Mouse (Mus musculus) layer of hippocampus, adult 18-20 months (tissue): ENCODE measurements around the gene Nme9. TPM values are rescaled to one million over a fixed set of nuclear protein-coding genes. Genes with fewer than 3 reads are reported as not detected.
A peak's percentile ranks its signal among the peaks of the same experiment; 100 is the strongest.

Experiments used
- DNase-seq, 2 experiments: peaks; one replicate each; pipeline ENCODE4 v3.0.0; 2022; ENCODE audit warnings: low spot score in 2 of 2
- total RNA-seq, 2 experiments: library from RNA; stranded (reverse); gene quantifications; 2 replicates each; pipeline ENCODE4 v1.2.3; 2021

Gene Nme9
- total RNA-seq, 2 experiments from 2014 or later, result 0.46 to 1.1 TPM

DNA sequence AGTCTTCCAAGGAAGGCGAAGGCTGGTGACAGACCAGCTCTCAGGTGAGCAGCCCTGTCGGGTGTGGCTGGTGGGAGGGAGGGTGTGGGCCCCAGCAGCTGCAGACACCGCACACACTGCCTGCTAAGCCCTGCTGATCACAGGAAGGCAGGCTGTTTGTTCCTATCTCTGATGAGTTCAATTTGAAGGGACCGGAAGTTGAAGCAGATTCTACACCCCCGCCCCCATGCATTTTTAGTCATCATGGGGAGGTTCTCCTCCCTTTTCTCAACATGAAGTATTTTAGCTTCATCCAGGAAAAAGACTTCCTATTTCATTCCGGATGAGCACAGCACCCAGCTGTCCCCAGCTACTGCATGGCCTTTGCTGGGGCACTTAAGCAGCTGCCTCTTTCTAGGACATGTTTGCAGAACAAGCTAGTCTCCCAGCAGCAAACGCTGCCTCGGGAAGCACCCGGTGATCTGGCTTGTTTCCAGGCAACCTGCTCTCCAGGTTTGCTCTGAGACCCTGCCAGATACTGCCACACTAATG lies 28.0 kb downstream of the Nme9 start:
- peak; percentile 55 to 76 for DNase-seq

GRCm38 (mm10) chr9:99480764-99481163 lies 29.5 kb downstream of the Nme9 start:
- DNase-seq, result peak in 1 of 2 experiments; percentile 41

- no peak for DNase-seq
These were observed 31.9 kb downstream of the Nme9 start for GRCm38 (mm10) chr9:99483191-99483590.

DNA sequence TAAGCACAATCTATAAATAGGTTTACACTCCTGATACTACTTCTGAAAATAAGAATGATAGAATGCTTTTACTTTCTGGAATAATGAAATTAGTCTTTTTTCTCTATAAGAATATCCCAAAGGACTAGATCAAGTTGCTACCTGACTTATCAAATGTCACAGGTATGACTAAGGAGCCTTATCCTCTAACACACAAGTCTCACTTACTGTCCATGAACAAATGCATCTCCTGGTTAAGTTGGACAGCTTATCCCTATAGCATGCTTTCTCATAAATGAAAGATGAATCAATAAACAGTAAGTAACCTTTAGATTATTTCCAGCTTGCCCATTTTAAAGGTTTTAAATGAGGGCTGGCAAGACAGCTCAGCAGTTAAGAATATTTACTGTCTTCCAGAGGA lies 33.4 kb downstream of the Nme9 start:
- DNase-seq, result no peak

DNA sequence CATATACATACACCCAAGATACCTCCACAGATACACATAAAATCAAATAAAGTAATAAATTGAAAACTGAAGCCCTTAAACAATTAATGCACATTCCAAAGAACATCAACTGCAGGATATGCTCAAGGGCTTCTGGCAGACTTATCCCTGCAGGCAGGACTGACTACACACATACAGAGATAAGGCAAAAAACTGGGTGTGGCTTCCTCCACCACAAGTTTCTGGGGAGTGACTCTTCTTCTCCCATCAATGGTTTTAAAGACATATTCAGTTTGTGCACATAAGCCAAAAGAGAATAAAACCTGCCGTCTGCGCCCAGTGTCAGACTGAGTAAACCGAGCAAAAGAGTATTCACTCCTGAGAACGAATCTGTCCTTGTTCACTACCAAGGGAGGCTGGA lies 33.9 kb downstream of the Nme9 start:
- no peak for DNase-seq

- no peak for DNase-seq
These were observed 35.9 kb downstream of the Nme9 start for GRCm38 (mm10) chr9:99487126-99487695.

GRCm38 (mm10) chr9:99487841-99488240 lies 36.6 kb downstream of the Nme9 start:
- DNase-seq, result no peak

DNA sequence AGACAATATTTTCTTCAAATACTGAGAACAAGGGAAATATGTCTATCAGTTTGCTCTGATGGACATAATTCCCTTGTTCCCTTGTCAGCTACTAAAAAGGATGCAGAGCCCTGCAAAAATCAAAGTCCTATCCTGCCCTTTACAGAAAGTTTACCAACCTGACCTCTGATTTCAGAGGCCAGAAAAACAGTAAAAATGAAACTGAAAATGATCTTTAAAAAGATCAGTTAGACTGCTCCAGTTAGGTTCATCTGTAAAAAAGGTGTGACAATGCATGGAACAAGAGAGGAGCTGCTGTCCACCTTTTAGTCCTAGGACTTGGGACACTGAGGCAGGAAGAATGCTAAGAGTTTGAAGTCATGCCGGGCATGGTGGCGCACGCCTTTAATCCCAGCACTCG lies 39.8 kb downstream of the Nme9 start:
- no peak for DNase-seq

DNA sequence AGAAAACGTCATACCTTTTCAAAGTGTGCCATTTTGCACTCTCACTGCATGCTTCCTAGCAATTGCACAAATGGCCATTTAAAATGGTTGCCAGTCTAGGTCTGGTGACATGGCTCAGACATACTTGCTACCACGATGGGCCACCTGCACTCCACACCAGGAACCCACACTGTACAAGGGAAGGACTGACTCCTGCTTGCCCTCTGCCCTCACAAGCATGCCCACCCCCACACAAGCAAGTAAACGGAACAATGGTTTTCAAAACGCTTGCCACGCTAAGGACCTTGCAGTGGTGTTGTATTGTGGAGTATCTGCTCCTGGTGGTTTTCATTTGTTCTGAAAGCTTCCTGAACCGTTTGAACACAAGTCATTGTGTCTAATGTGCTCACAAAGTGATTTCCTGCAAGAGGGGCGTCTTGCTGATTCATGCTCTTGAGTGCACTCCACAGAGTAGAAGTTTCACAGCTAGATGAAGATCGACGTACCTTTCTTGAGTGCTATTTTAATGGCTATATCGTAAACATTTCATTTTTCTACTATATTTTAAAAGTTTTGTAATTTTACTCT lies 41.4 kb downstream of the Nme9 start:
- no peak for DNase-seq

- no peak for DNase-seq
These were observed 48.1 kb downstream of the Nme9 start for GRCm38 (mm10) chr9:99499336-99499735.

DNA sequence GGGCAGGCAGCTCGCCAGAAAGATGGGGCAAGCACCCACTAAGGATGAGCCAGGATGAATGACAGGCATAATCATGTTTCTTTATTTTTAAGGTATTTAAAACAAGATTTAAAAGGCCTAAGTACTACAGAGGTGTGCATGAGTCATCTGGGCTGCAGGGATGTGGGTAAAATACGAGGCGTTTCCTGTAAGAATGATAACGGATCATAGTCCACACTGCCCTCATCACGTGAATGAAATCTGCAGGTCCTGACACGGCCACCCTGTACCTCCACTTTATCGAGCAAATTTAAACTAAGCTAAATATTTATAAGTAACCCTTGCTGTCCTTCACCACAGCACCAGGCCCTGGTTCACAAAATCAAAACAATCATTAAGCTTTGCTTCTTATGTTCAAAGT lies 54.6 kb downstream of the Nme9 start:
- no peak for DNase-seq

Other genes with a start within 250 kb of the Nme9 start
- gene Faiml, start 214.2 kb upstream of the Nme9 start, total RNA-seq, result not detected
- gene Cep70, start 208.1 kb upstream of the Nme9 start, total RNA-seq, result 10 to 100 TPM; 22.6 to 23.6 TPM
- 1 to 10 TPM; 1.6 to 2.4 TPM for gene Esyt3, start 92.9 kb upstream of the Nme9 start, total RNA-seq
- gene Mras, start 14.1 kb upstream of the Nme9 start, total RNA-seq, result 100 to 1,000 TPM; 133 to 150 TPM
- 10 to 100 TPM; 53.6 to 55.1 TPM for gene Armc8, start 117.4 kb downstream of the Nme9 start, total RNA-seq
- gene Dbr1, start 124.3 kb downstream of the Nme9 start, total RNA-seq, result 10 to 100 TPM; 12.4 to 15.9 TPM
- gene A4gnt, start 161.0 kb downstream of the Nme9 start, total RNA-seq, result not detected
- 10 to 100 TPM; 20.2 to 27.3 TPM for gene Dzip1l, start 178.0 kb downstream of the Nme9 start, total RNA-seq